Mouse (Mus musculus) ES-E14 (cell line): Measurements from ENCODE around the gene Scn3b.

Source experiments
- HCFC1 ChIP-seq: IDR thresholded peaks from 2 replicates; pipeline ENCODE4 v1.6.1; 2012; ENCODE audit warnings: low read length, inconsistent platforms, borderline replicate concordance; ENCODE audit not compliant: insufficient read depth
- MAFK ChIP-seq: IDR thresholded peaks from 2 replicates; pipeline ENCODE4 v1.6.1; 2014; ENCODE audit warnings: mild to moderate bottlenecking, low read depth, low read length, inconsistent platforms; ENCODE audit not compliant: insufficient read depth
- ZC3H11A ChIP-seq: IDR thresholded peaks from 2 replicates; pipeline ENCODE4 v1.6.1; 2012; ENCODE audit warnings: low read depth, mild to moderate bottlenecking, inconsistent platforms, low read length, borderline replicate concordance
- ZNF384 ChIP-seq: IDR thresholded peaks from 2 replicates; pipeline ENCODE4 v1.6.1; 2012; ENCODE audit warnings: low read depth, low read length, inconsistent platforms

GRCm38 (mm10) chr9:40336701-40337100, 67.7 kb downstream of the Scn3b start:
- TF ChIP-seq ZC3H11A (no peak), HCFC1 (no peak), MAFK (no peak), ZNF384 (no peak)
